Mouse (Mus musculus) liver, adult 2 months (tissue): ENCODE data around the gene Mgme1. TPM values are rescaled to one million over a fixed set of nuclear protein-coding genes. Genes with fewer than 3 reads are reported as not detected.
A peak's percentile ranks its signal among the peaks of the same experiment; 100 is the strongest.

Source experiments
- DNase-seq: peaks from one replicate; pipeline ENCODE4 v3.0.0-alpha.2; 2011; ENCODE audit warnings: low read depth, low spot score; ENCODE audit errors: extremely low read depth
- H3K27ac ChIP-seq: fragments of 200-500 bp; replicated peaks from 2 replicates; pipeline ENCODE4 v1.5.1; 2012; ENCODE audit warnings: low read depth, mild to moderate bottlenecking, control low read depth, inconsistent platforms, low read length; ENCODE audit not compliant: insufficient read depth
- H3K27me3 ChIP-seq: fragments of 200-500 bp; 2 replicates; pipeline ENCODE4 v1.6.1; 2012; ENCODE audit warnings: mild to moderate bottlenecking, moderate library complexity, low read length, inconsistent platforms; ENCODE audit not compliant: control insufficient read depth, insufficient read depth
- H3K36me3 ChIP-seq: fragments of 200-500 bp; 2 replicates; pipeline ENCODE4 v1.6.1; 2012; ENCODE audit warnings: low read length, inconsistent platforms; ENCODE audit not compliant: control insufficient read depth, insufficient read depth
- H3K4me1 ChIP-seq: fragments of 200-500 bp; 2 replicates; pipeline ENCODE4 v1.6.1; 2011; ENCODE audit warnings: low read length; ENCODE audit not compliant: control insufficient read depth, insufficient read depth
- H3K4me3 ChIP-seq: fragments of 200-500 bp; 2 replicates; pipeline ENCODE4 v1.5.1; 2011; ENCODE audit warnings: low read depth, mild to moderate bottlenecking, control low read depth, low read length, moderate library complexity; ENCODE audit not compliant: insufficient read depth
- H3K79me2 ChIP-seq: fragments of 200-500 bp; 2 replicates; pipeline ENCODE4 v1.6.1; 2012; ENCODE audit warnings: inconsistent platforms, mild to moderate bottlenecking, low read length, moderate library complexity; ENCODE audit not compliant: control insufficient read depth, insufficient read depth
- H3K9ac ChIP-seq: fragments of 200-500 bp; 2 replicates; pipeline ENCODE4 v1.6.1; 2012; ENCODE audit warnings: low read depth, mild to moderate bottlenecking, control low read depth, inconsistent platforms, low read length
- CTCF ChIP-seq: fragments of 200-500 bp; IDR thresholded peaks from 2 replicates; pipeline ENCODE4 v1.5.1; 2011; ENCODE audit warnings: low read depth, low read length, control low read depth
- POLR2A ChIP-seq: fragments of 200-500 bp; IDR thresholded peaks from 2 replicates; pipeline ENCODE4 v1.6.1; 2011; ENCODE audit warnings: low read length, control low read depth; ENCODE audit not compliant: insufficient read depth; ENCODE audit errors: extremely low read depth
- WGBS: fragments of 180-500 bp; shearing (Covaris S2); methylation state at CpG from one replicate; pipeline ENCODE4 v1.1.7; 2018; 5-methylcytosine and 5-hydroxymethylcytosine counted together
- polyA plus RNA-seq: library from polyadenylated mRNA; depleted of rRNA; stranded (reverse); fragments of >200 nt; gene quantifications from 2 replicates; pipeline ENCODE4 v1.2.3, GENCODE M21; 2012
- total RNA-seq: library from RNA; depleted of rRNA; stranded (reverse); fragments of >200 nt; gene quantifications from 2 replicates; pipeline ENCODE4 v1.2.3, GENCODE M21; 2014

Mgme1 gene
- total and polyA plus RNA-seq, 2 experiments, result 3.0 to 7.2 TPM

- no peaks in the 10 kb centered on the region for H3K36me3 ChIP-seq
- no peak for DNase-seq
- no peaks in the 10 kb centered on the region for H3K79me2 ChIP-seq
- no peaks in the 10 kb centered on the region for H3K4me1 ChIP-seq
- H3K27ac ChIP-seq, result no peak overlapping the region
- H3K9ac ChIP-seq, result no peak overlapping the region
- no peaks in the 10 kb centered on the region for H3K27me3 ChIP-seq
- H3K4me3 ChIP-seq, result no peak overlapping the region
- TF ChIP-seq POLR2A (no peak), CTCF (no peak)
- WGBS, result 97% methylated on average over 11 of the region's 11 CpGs
Observed at GRCm38 (mm10) chr2:144301101-144301500, 30.6 kb downstream of the Mgme1 start.

- WGBS, result 85% methylated on average over 18 of the region's 18 CpGs
- TF ChIP-seq POLR2A (no peak), CTCF (peak; percentile 26; the same call in 1 of the 2 replicates)
- H3K4me1 ChIP-seq, result 0 out of 2 replicates have a peak, but pooled peaks cover 2% of the 10 kb centered on the region
- no peak for DNase-seq
- H3K27me3 ChIP-seq, result no peaks in the 10 kb centered on the region
- H3K79me2 ChIP-seq, result no peaks in the 10 kb centered on the region
- no peak overlapping the region for H3K4me3 ChIP-seq
- H3K9ac ChIP-seq, result no peak overlapping the region
- no peaks in the 10 kb centered on the region for H3K36me3 ChIP-seq
- no peak overlapping the region for H3K27ac ChIP-seq
Observed at GRCm38 (mm10) chr2:144305721-144306294, 35.3 kb downstream of the Mgme1 start.

GRCm38 (mm10) chr2:144308561-144308960 lies 38.1 kb downstream of the Mgme1 start:
- Histone ChIP-seq H3K27ac (no peak overlapping the region), H3K36me3 (no peaks in the 10 kb centered on the region), H3K4me3 (no peak overlapping the region), H3K27me3 (no peaks in the 10 kb centered on the region), H3K4me1 (0 out of 2 replicates have a peak, but pooled peaks cover 2% of the 10 kb centered on the region), H3K9ac (no peak overlapping the region), H3K79me2 (no peaks in the 10 kb centered on the region)
- no peak for TF ChIP-seq POLR2A
- TF ChIP-seq CTCF, result no peak
- peak; percentile 60 for DNase-seq
- 25% methylated on average over 8 of the region's 8 CpGs for WGBS

- H3K9ac ChIP-seq, result no peak overlapping the region
- no peaks in the 10 kb centered on the region for H3K27me3 ChIP-seq
- 77% methylated on average over 5 of the region's 5 CpGs for WGBS
- no peaks in the 10 kb centered on the region for H3K36me3 ChIP-seq
- H3K4me1 ChIP-seq, result 0 out of 2 replicates have a peak, but pooled peaks cover 2% of the 10 kb centered on the region
- TF ChIP-seq POLR2A, result no peak
- no peak for TF ChIP-seq CTCF
- no peak for DNase-seq
- H3K4me3 ChIP-seq, result no peak overlapping the region
- H3K79me2 ChIP-seq, result no peaks in the 10 kb centered on the region
- no peak overlapping the region for H3K27ac ChIP-seq
Observed at GRCm38 (mm10) chr2:144310273-144310672, 39.8 kb downstream of the Mgme1 start.

GRCm38 (mm10) chr2:144311372-144311771 lies 40.9 kb downstream of the Mgme1 start:
- Histone ChIP-seq H3K4me1 (0 out of 2 replicates have a peak, but pooled peaks cover 2% of the 10 kb centered on the region), H3K27me3 (no peaks in the 10 kb centered on the region), H3K9ac (no peak overlapping the region), H3K4me3 (no peak overlapping the region), H3K79me2 (no peaks in the 10 kb centered on the region), H3K27ac (no peak overlapping the region), H3K36me3 (no peaks in the 10 kb centered on the region)
- 75% methylated on average over 2 of the region's 2 CpGs for WGBS
- TF ChIP-seq POLR2A, result no peak
- TF ChIP-seq CTCF, result no peak
- DNase-seq, result no peak

GRCm38 (mm10) chr2:144324218-144324617 lies 53.8 kb downstream of the Mgme1 start:
- TF ChIP-seq POLR2A (no peak), CTCF (no peak)
- Histone ChIP-seq H3K4me3 (no peak overlapping the region), H3K27me3 (no peaks in the 10 kb centered on the region), H3K79me2 (no peaks in the 10 kb centered on the region), H3K9ac (no peak overlapping the region), H3K4me1 (no peaks in the 10 kb centered on the region), H3K27ac (no peak overlapping the region), H3K36me3 (no peaks in the 10 kb centered on the region)
- 79% methylated on average over 3 of the region's 3 CpGs for WGBS
- no peak for DNase-seq
